Mouse (Mus musculus): ENCODE data around the gene Cfap46. TPM values are rescaled to one million over a fixed set of nuclear protein-coding genes. Genes with fewer than 3 reads are reported as not detected.
A peak's percentile ranks its signal among the peaks of the same experiment; 100 is the strongest.

Gene Cfap46
- total RNA-seq, 1 experiment from 2014 or later, result not detected

- no peak for ATAC-seq (replicated peaks in 1 of 2; ENCODE audit: insufficient read depth in 1 of 2, low FRiP score in 2 of 2, low TSS enrichment in 1 of 2, low read depth in 1 of 2, poor library complexity in 2 of 2, severe bottlenecking in 2 of 2)
Observed at GRCm38 (mm10) chr7:139587919-139588318, 95.7 kb downstream of the Cfap46 start.

- ATAC-seq (replicated peaks in 1 of 2; ENCODE audit: insufficient read depth in 1 of 2, low FRiP score in 2 of 2, low TSS enrichment in 1 of 2, low read depth in 1 of 2, poor library complexity in 2 of 2, severe bottlenecking in 2 of 2), result no peak
Observed at GRCm38 (mm10) chr7:139585183-139585821, 98.3 kb downstream of the Cfap46 start.

GRCm38 (mm10) chr7:139584221-139585175 is 99.1 kb downstream of the Cfap46 start:
- ATAC-seq (replicated peaks in 1 of 2; ENCODE audit: insufficient read depth in 1 of 2, low FRiP score in 2 of 2, low TSS enrichment in 1 of 2, low read depth in 1 of 2, poor library complexity in 2 of 2, severe bottlenecking in 2 of 2), result peak in 1 of 2 experiments; percentile 24; a peak in 2 of 4 replicates

- ATAC-seq (replicated peaks in 1 of 2; ENCODE audit: insufficient read depth in 1 of 2, low FRiP score in 2 of 2, low TSS enrichment in 1 of 2, low read depth in 1 of 2, poor library complexity in 2 of 2, severe bottlenecking in 2 of 2), result no peak
Observed at GRCm38 (mm10) chr7:139583094-139583737, 100.4 kb downstream of the Cfap46 start.

GRCm38 (mm10) chr7:139582595-139582994 is 101.0 kb downstream of the Cfap46 start, which contains the start of gene Nkx6-2:
Gene Nkx6-2, minus strand, starts transcription at chr7:139582797.
- no peak for ATAC-seq (replicated peaks in 1 of 2; ENCODE audit: insufficient read depth in 1 of 2, low FRiP score in 2 of 2, low TSS enrichment in 1 of 2, low read depth in 1 of 2, poor library complexity in 2 of 2, severe bottlenecking in 2 of 2)

- ATAC-seq (replicated peaks in 1 of 2; ENCODE audit: insufficient read depth in 1 of 2, low FRiP score in 2 of 2, low TSS enrichment in 1 of 2, low read depth in 1 of 2, poor library complexity in 2 of 2, severe bottlenecking in 2 of 2), result no peak
Observed at GRCm38 (mm10) chr7:139581801-139582571, 101.6 kb downstream of the Cfap46 start.

- ATAC-seq (replicated peaks in 1 of 2; ENCODE audit: insufficient read depth in 1 of 2, low FRiP score in 2 of 2, low TSS enrichment in 1 of 2, low read depth in 1 of 2, poor library complexity in 2 of 2, severe bottlenecking in 2 of 2), result no peak
Observed at GRCm38 (mm10) chr7:139580851-139581775, 102.5 kb downstream of the Cfap46 start.

- no peak for ATAC-seq (replicated peaks in 1 of 2; ENCODE audit: insufficient read depth in 1 of 2, low FRiP score in 2 of 2, low TSS enrichment in 1 of 2, low read depth in 1 of 2, poor library complexity in 2 of 2, severe bottlenecking in 2 of 2)
Observed at GRCm38 (mm10) chr7:139579261-139579905, 104.2 kb downstream of the Cfap46 start.

GRCm38 (mm10) chr7:139576064-139576686 is 107.4 kb downstream of the Cfap46 start:
- ATAC-seq (replicated peaks in 1 of 2; ENCODE audit: insufficient read depth in 1 of 2, low FRiP score in 2 of 2, low TSS enrichment in 1 of 2, low read depth in 1 of 2, poor library complexity in 2 of 2, severe bottlenecking in 2 of 2), result no peak

- no peak; a peak in 1 of 4 replicates for ATAC-seq (replicated peaks in 1 of 2; ENCODE audit: insufficient read depth in 1 of 2, low FRiP score in 2 of 2, low TSS enrichment in 1 of 2, low read depth in 1 of 2, poor library complexity in 2 of 2, severe bottlenecking in 2 of 2)
Observed at GRCm38 (mm10) chr7:139572665-139573064, 111.0 kb downstream of the Cfap46 start.

- ATAC-seq (replicated peaks in 1 of 2; ENCODE audit: insufficient read depth in 1 of 2, low FRiP score in 2 of 2, low TSS enrichment in 1 of 2, low read depth in 1 of 2, poor library complexity in 2 of 2, severe bottlenecking in 2 of 2), result no peak
Observed at GRCm38 (mm10) chr7:139570788-139571187, 112.8 kb downstream of the Cfap46 start.

- ATAC-seq (replicated peaks in 1 of 2; ENCODE audit: insufficient read depth in 1 of 2, low FRiP score in 2 of 2, low TSS enrichment in 1 of 2, low read depth in 1 of 2, poor library complexity in 2 of 2, severe bottlenecking in 2 of 2), result peak; percentile 87 to 88
Observed at GRCm38 (mm10) chr7:139566533-139566932, 117.1 kb downstream of the Cfap46 start.

- ATAC-seq (replicated peaks in 1 of 2; ENCODE audit: insufficient read depth in 1 of 2, low FRiP score in 2 of 2, low TSS enrichment in 1 of 2, low read depth in 1 of 2, poor library complexity in 2 of 2, severe bottlenecking in 2 of 2), result peak in 1 of 2 experiments; percentile 27; a peak in 2 of 4 replicates
Observed at GRCm38 (mm10) chr7:139565998-139566397, 117.6 kb downstream of the Cfap46 start.

GRCm38 (mm10) chr7:139564161-139564560 is 119.5 kb downstream of the Cfap46 start:
- ATAC-seq (replicated peaks in 1 of 2; ENCODE audit: insufficient read depth in 1 of 2, low FRiP score in 2 of 2, low TSS enrichment in 1 of 2, low read depth in 1 of 2, poor library complexity in 2 of 2, severe bottlenecking in 2 of 2), result no peak

GRCm38 (mm10) chr7:139563425-139563824 is 120.2 kb downstream of the Cfap46 start:
- no peak for ATAC-seq (replicated peaks in 1 of 2; ENCODE audit: insufficient read depth in 1 of 2, low FRiP score in 2 of 2, low TSS enrichment in 1 of 2, low read depth in 1 of 2, poor library complexity in 2 of 2, severe bottlenecking in 2 of 2)
